15 mouse cellular contexts compared by ENCODE assay signal in genomic region chr17:27004903-27005485, GRCm38 (mm10). TPM values are rescaled to one million over a fixed set of nuclear protein-coding genes. Genes with fewer than 3 reads are reported as not detected.
DNase-seq lines count a peak whose midpoint lies in the region; ATAC-seq and TF ChIP-seq lines count a peak whose summit lies in the region.
"Had no signal": no experiment of that assay in that cellular context is flagged by ENCODE, and none has a peak within 500 bp of the region (broad histone marks: within the 10 kb centered on the region; RNA-seq: fewer than 3 reads in every experiment).

No protein-coding gene starts in this region.

- no peaks in the 10 kb centered on the region for H3K27me3 ChIP-seq in kidney, postnatal 0 days (ENCODE audit: insufficient read depth, low read length)
- no peaks in the 10 kb centered on the region for H3K27me3 ChIP-seq in kidney, embryonic 16.5 days (ENCODE audit: insufficient read depth, low read length)
- H3K27me3 ChIP-seq in E14TG2a.4 (ENCODE audit: insufficient read depth, low read length) (peaks cover 7% of the 10 kb centered on the region; the same call in 1 of the 2 replicates), ES-Bruce4 (ENCODE audit: control insufficient read depth, insufficient read depth, low read length, poor library complexity, severe bottlenecking) (no peaks in the 10 kb centered on the region)
- no peaks in the 10 kb centered on the region for H3K27me3 ChIP-seq in stomach, postnatal 0 days (ENCODE audit: control insufficient read depth, insufficient read depth, low read length)
- H3K27me3 ChIP-seq: embryonic facial prominence, embryonic 12.5 days; forebrain, embryonic 13.5 days; stomach, embryonic 15.5 days had no signal

- H3K27ac ChIP-seq in kidney, postnatal 0 days = no peak overlapping the region
- H3K27ac ChIP-seq in kidney, embryonic 16.5 days (ENCODE audit: low read length) = no peak overlapping the region
- H3K27ac ChIP-seq in ES-Bruce4 (ENCODE audit: insufficient read depth, low read length) = no peak overlapping the region
- peak overlapping the region; percentile 43; the same call in 1 of the 2 replicates for H3K27ac ChIP-seq in cortical plate, adult 2 months (ENCODE audit: insufficient read depth, low read length)
- no peak overlapping the region for H3K27ac ChIP-seq in stomach, postnatal 0 days (replicated peaks)
- H3K27ac ChIP-seq: embryonic facial prominence, embryonic 12.5 days; forebrain, embryonic 13.5 days; hindbrain, embryonic 13.5 days; liver, embryonic 15.5 days; stomach, embryonic 15.5 days had no signal

- TF ChIP-seq EP300 in ES-Bruce4 (IDR thresholded peaks at IDR 0.05; ENCODE audit: insufficient read depth, low read depth, low read length) = no peak
- TF ChIP-seq EP300 in stomach, postnatal 0 days (optimal IDR thresholded peaks at IDR 0.05) = no peak

- H3K4me2 ChIP-seq in kidney, postnatal 0 days (ENCODE audit: low read length) = no peak overlapping the region
- H3K4me2 ChIP-seq in kidney, embryonic 16.5 days (replicated peaks; ENCODE audit: low read depth, low read length) = no peak overlapping the region
- no peak overlapping the region for H3K4me2 ChIP-seq in stomach, postnatal 0 days (replicated peaks; ENCODE audit: low read depth)
- H3K4me2 ChIP-seq: embryonic facial prominence, embryonic 12.5 days; forebrain, embryonic 13.5 days; hindbrain, embryonic 13.5 days; liver, embryonic 15.5 days; stomach, embryonic 15.5 days had no signal

- DNase-seq in kidney, postnatal 0 days (ENCODE audit: low spot score) = no peak
- no peak for DNase-seq in stomach, postnatal 0 days (ENCODE audit: low spot score)
- no peak for DNase-seq in thymus, adult 18-20 months
- DNase-seq: cerebellum, adult 9-10 months; right cerebral cortex, postnatal 25 days had no signal

- no peak for TF ChIP-seq CTCF in kidney, postnatal 0 days (IDR thresholded peaks at IDR 0.05; ENCODE audit: low read depth)
- TF ChIP-seq CTCF in E14TG2a.4 (conservative IDR thresholded peaks at IDR 0.05; ENCODE audit: low read length) (no peak), ES-Bruce4 (IDR thresholded peaks at IDR 0.05; ENCODE audit: low read depth, low read length) (no peak)
- TF ChIP-seq CTCF in cortical plate, adult 2 months (IDR thresholded peaks at IDR 0.05; ENCODE audit: extremely low read depth, insufficient read depth, low read length) = no peak
- TF ChIP-seq CTCF in stomach, postnatal 0 days (IDR thresholded peaks at IDR 0.05; ENCODE audit: low read depth) = no peak

- TF ChIP-seq POLR2A in ES-Bruce4 (IDR thresholded peaks at IDR 0.05; ENCODE audit: insufficient read depth, low read length) = no peak
- TF ChIP-seq POLR2A in cortical plate, adult 2 months (IDR thresholded peaks at IDR 0.05; ENCODE audit: extremely low read depth, insufficient read depth, low read length) = no peak

- no peaks in the 10 kb centered on the region for H3K9me3 ChIP-seq in kidney, postnatal 0 days (replicated peaks; ENCODE audit: low read length)
- peaks cover 5% of the 10 kb centered on the region; the same call in 1 of the 2 replicates for H3K9me3 ChIP-seq in kidney, embryonic 16.5 days (ENCODE audit: low read length)
- no peaks in the 10 kb centered on the region; the same call in 1 of the 2 replicates for H3K9me3 ChIP-seq in E14TG2a.4 (ENCODE audit: low read length)
- no peaks in the 10 kb centered on the region for H3K9me3 ChIP-seq in ES-Bruce4 (replicated peaks; ENCODE audit: control insufficient read depth, insufficient read depth, low read length, poor library complexity, severe bottlenecking)
- no peaks in the 10 kb centered on the region for H3K9me3 ChIP-seq in stomach, postnatal 0 days (ENCODE audit: control insufficient read depth, low read length)
- H3K9me3 ChIP-seq: embryonic facial prominence, embryonic 12.5 days; forebrain, embryonic 13.5 days; hindbrain, embryonic 13.5 days; liver, embryonic 15.5 days; stomach, embryonic 15.5 days had no signal

- no peak overlapping the region for H3K9ac ChIP-seq in kidney, postnatal 0 days (ENCODE audit: low read depth, low read length)
- H3K9ac ChIP-seq in kidney, embryonic 16.5 days (replicated peaks; ENCODE audit: low read length) = no peak overlapping the region
- H3K9ac ChIP-seq in ES-Bruce4 (ENCODE audit: low read depth, poor library complexity, severe bottlenecking) = peak overlapping the region; percentile 8; the same call in 1 of the 2 replicates
- H3K9ac ChIP-seq in stomach, postnatal 0 days (ENCODE audit: low read length) = no peak overlapping the region
- H3K9ac ChIP-seq: embryonic facial prominence, embryonic 12.5 days; forebrain, embryonic 13.5 days; hindbrain, embryonic 13.5 days; liver, embryonic 15.5 days; stomach, embryonic 15.5 days had no signal

- ATAC-seq in kidney, postnatal 0 days (replicated peaks; ENCODE audit: low FRiP score, low read depth) = 0 out of 2 replicates have a peak, but pooled peaks have one; percentile 34
- ATAC-seq in kidney, embryonic 16.5 days (ENCODE audit: low FRiP score, low TSS enrichment) = no peak
- ATAC-seq in stomach, postnatal 0 days (ENCODE audit: low FRiP score, low TSS enrichment) = no peak
- ATAC-seq: forebrain, embryonic 13.5 days had no signal

- 47% methylated on average over 19 of the region's 19 CpGs for WGBS in kidney, postnatal 0 days
- 40% methylated on average over 19 of the region's 19 CpGs for WGBS in kidney, embryonic 16.5 days
- 40% methylated on average over 19 of the region's 19 CpGs for WGBS in stomach, postnatal 0 days

- no peak overlapping the region for H3K4me3 ChIP-seq in kidney, postnatal 0 days (replicated peaks; ENCODE audit: low read depth, low read length)
- H3K4me3 ChIP-seq in kidney, embryonic 16.5 days (ENCODE audit: low read length) = no peak overlapping the region
- peak overlapping the region; percentile 61 for H3K4me3 ChIP-seq in E14TG2a.4 (replicated peaks; ENCODE audit: low read length)
- peak overlapping the region; percentile 9; the same call in 1 of the 2 replicates for H3K4me3 ChIP-seq in ES-Bruce4 (ENCODE audit: low read depth, low read length)
- H3K4me3 ChIP-seq in cortical plate, adult 2 months (ENCODE audit: insufficient read depth, low read length) = no peak overlapping the region
- no peak overlapping the region for H3K4me3 ChIP-seq in stomach, postnatal 0 days (ENCODE audit: low read depth, low read length)
- H3K4me3 ChIP-seq: embryonic facial prominence, embryonic 12.5 days; erythroblast, embryonic 14.5 days; forebrain, embryonic 13.5 days; hindbrain, embryonic 13.5 days; liver, embryonic 15.5 days; stomach, embryonic 15.5 days had no signal

- H3K36me3 ChIP-seq in kidney, postnatal 0 days (ENCODE audit: insufficient read depth, low read length) = no peaks in the 10 kb centered on the region
- no peaks in the 10 kb centered on the region for H3K36me3 ChIP-seq in kidney, embryonic 16.5 days (ENCODE audit: insufficient read depth, low read length)
- H3K36me3 ChIP-seq in E14TG2a.4 (ENCODE audit: insufficient read depth, low read length) (no peaks in the 10 kb centered on the region), ES-Bruce4 (ENCODE audit: control insufficient read depth, insufficient read depth, low read length, poor library complexity, severe bottlenecking) (no peaks in the 10 kb centered on the region)
- no peaks in the 10 kb centered on the region for H3K36me3 ChIP-seq in stomach, postnatal 0 days (ENCODE audit: control insufficient read depth, insufficient read depth, low read length)
- H3K36me3 ChIP-seq: embryonic facial prominence, embryonic 12.5 days; liver, embryonic 15.5 days; stomach, embryonic 15.5 days had no signal

- H3K4me1 ChIP-seq in kidney, postnatal 0 days (replicated peaks; ENCODE audit: insufficient read depth, low read length) = no peaks in the 10 kb centered on the region
- no peaks in the 10 kb centered on the region for H3K4me1 ChIP-seq in kidney, embryonic 16.5 days (ENCODE audit: insufficient read depth, low read length)
- H3K4me1 ChIP-seq in E14TG2a.4 (replicated peaks; ENCODE audit: low read depth, low read length) (peaks cover 78% of the 10 kb centered on the region), ES-Bruce4 (ENCODE audit: control insufficient read depth, insufficient read depth, low read length) (peaks cover 7% of the 10 kb centered on the region)
- no peaks in the 10 kb centered on the region for H3K4me1 ChIP-seq in cortical plate, adult 2 months (ENCODE audit: control insufficient read depth, insufficient read depth, low read length)
- no peaks in the 10 kb centered on the region for H3K4me1 ChIP-seq in stomach, postnatal 0 days (replicated peaks; ENCODE audit: control insufficient read depth, insufficient read depth)
- H3K4me1 ChIP-seq: embryonic facial prominence, embryonic 12.5 days; forebrain, embryonic 13.5 days; hindbrain, embryonic 13.5 days; liver, embryonic 15.5 days; stomach, embryonic 15.5 days had no signal

RNA-seq across cellular contexts. Expression of gene Bak1, which starts 23.8 kb away (rescaled TPM):
- polyA plus RNA-seq in kidney, postnatal 0 days (2015; fragmentation: Nextera tagmentation; extraction: Ambion mirVana) = 6.3 and 6.7 TPM in 2 replicates
- polyA plus RNA-seq in kidney, embryonic 16.5 days (2015; fragmentation: Nextera tagmentation; extraction: Ambion mirVana) = 7.4 and 9.5 TPM in 2 replicates
- 66.6 and 78.1 TPM in 2 replicates for polyA plus RNA-seq in ES-Bruce4 (2011; ENCODE audit: insufficient read depth, insufficient read length, low read depth, missing spikeins)
- polyA plus RNA-seq in cortical plate, adult 2 months (2012; rRNA removed) = 17.3 and 19.3 TPM in 2 replicates
- polyA plus RNA-seq in stomach, postnatal 0 days (2015; fragmentation: Nextera tagmentation; extraction: Ambion mirVana) = 3.5 and 3.6 TPM in 2 replicates

RNA-seq across cellular contexts. Expression of gene Zbtb9, which starts 32.0 kb away (rescaled TPM):
- 11.1 and 12.1 TPM in 2 replicates for polyA plus RNA-seq in kidney, postnatal 0 days (2015; fragmentation: Nextera tagmentation; extraction: Ambion mirVana)
- 19.9 and 20.1 TPM in 2 replicates for polyA plus RNA-seq in kidney, embryonic 16.5 days (2015; fragmentation: Nextera tagmentation; extraction: Ambion mirVana)
- 11.0 and 12.4 TPM in 2 replicates for polyA plus RNA-seq in ES-Bruce4 (2011; ENCODE audit: insufficient read depth, insufficient read length, low read depth, missing spikeins)
- 13.9 and 14.5 TPM in 2 replicates for polyA plus RNA-seq in cortical plate, adult 2 months (2012; rRNA removed)
- 6.9 and 7.8 TPM in 2 replicates for polyA plus RNA-seq in stomach, postnatal 0 days (2015; fragmentation: Nextera tagmentation; extraction: Ambion mirVana)

RNA-seq across cellular contexts. Expression of gene Itpr3, which starts 52.1 kb away (rescaled TPM):
- 4.1 and 4.2 TPM in 2 replicates for polyA plus RNA-seq in kidney, postnatal 0 days (2015; fragmentation: Nextera tagmentation; extraction: Ambion mirVana)
- polyA plus RNA-seq in kidney, embryonic 16.5 days (2015; fragmentation: Nextera tagmentation; extraction: Ambion mirVana) = 9.3 and 9.6 TPM in 2 replicates
- polyA plus RNA-seq in ES-Bruce4 (2011; ENCODE audit: insufficient read depth, insufficient read length, low read depth, missing spikeins) = 17.2 and 21.9 TPM in 2 replicates
- 2.4 and 2.6 TPM in 2 replicates for polyA plus RNA-seq in cortical plate, adult 2 months (2012; rRNA removed)
- polyA plus RNA-seq in stomach, postnatal 0 days (2015; fragmentation: Nextera tagmentation; extraction: Ambion mirVana) = 5.9 and 6.6 TPM in 2 replicates

Comparison
In these comparisons a context has a peak if more than half of its experiments do, and no peak if none do; other contexts are left out.
1. H3K4me3 ChIP-seq: peak in E14TG2a.4 (single experiment) and ES-Bruce4 (single experiment); none in kidney, postnatal 0 days (single experiment), kidney, embryonic 16.5 days (single experiment), cortical plate, adult 2 months (single experiment) and stomach, postnatal 0 days (single experiment).